Mouse (Mus musculus): ENCODE results near the gene Micu1.

DNA sequence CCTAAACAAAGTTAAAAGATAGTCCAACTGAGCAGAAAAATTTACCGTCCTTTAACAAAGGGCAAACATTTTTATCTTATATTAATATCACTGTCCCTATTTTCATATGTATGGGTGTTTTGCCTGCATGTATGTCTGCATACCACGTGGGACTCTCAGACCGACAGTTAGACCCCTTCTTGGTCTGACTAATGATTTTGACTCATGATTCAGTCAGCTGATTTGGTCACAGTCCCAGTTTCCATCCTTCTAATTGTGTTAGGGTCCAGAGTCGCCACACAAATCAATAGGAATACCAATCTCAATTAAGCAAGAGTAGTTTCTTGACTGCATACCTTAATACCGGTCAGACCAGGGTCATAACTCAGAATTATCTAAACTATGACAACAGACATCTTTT is 118.6 kb downstream of the Micu1 start:
- TF ChIP-seq EP300 (IDR thresholded peaks at IDR 0.05; ENCODE audit: low read depth) (no peak), CTCF (IDR thresholded peaks at IDR 0.05; ENCODE audit: low read depth) (no peak)
